Mouse (Mus musculus): ENCODE results near the gene Igsf23. TPM values are rescaled to one million over a fixed set of nuclear protein-coding genes. Genes with fewer than 3 reads are reported as not detected.

The Igsf23 gene
- polyA plus RNA-seq, 2 experiments, result 0.11 to 0.15 TPM

DNA sequence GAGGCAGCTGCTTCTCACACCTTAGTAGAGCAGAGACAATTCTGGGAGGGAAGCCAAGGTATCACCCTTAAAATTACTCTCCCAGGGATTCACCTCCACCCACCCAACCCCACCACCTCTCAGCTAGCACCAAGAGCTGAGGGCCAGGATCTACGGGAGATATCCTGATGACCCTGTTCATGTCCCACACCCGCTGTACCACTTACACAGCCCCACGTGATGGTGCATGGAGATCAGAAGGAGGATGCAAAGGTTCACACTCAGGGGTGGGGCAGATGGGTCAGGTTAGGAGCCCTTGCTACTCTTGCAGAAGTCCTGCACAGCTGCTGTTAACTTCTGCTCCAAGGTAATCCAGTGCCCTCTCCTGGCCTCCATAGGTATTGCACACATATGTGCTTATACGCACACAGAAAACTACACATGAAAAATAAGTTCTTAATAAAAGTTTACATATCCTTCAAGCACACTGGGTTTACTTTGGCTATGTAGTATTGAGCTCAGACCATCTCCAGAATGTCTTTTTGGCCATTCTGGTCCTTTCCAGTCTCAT is 19.1 kb upstream of the Igsf23 start:
- no peak for DNase-seq (ENCODE audit: low read depth in 3 of 3, low spot score in 3 of 3)
- H3K9me3 ChIP-seq (ENCODE audit: control insufficient read depth, low read length), result no peaks in the 10 kb centered on the region
- H3K4me2 ChIP-seq (ENCODE audit: low read depth), result no peak overlapping the region
- H3K4me3 ChIP-seq (ENCODE audit: insufficient read depth in 1 of 2, low read depth in 2 of 2, low read length in 2 of 2), result no peak overlapping the region
- no peak overlapping the region for H3K27ac ChIP-seq
- no peak for ATAC-seq (ENCODE audit: insufficient read depth)
- peak; percentile 30; the same call in 1 of the 2 replicates for TF ChIP-seq CTCF (IDR thresholded peaks at IDR 0.05; ENCODE audit: low read depth)
- no peak for TF ChIP-seq EP300 (IDR thresholded peaks at IDR 0.05; ENCODE audit: low read depth)
- 77% methylated on average over 4 of the region's 4 CpGs for WGBS (ENCODE audit: insufficient replicate concordance)
- no peak overlapping the region for H3K9ac ChIP-seq (replicated peaks)
- no peaks in the 10 kb centered on the region for H3K27me3 ChIP-seq (ENCODE audit: control insufficient read depth, insufficient read depth, low read length)
- no peaks in the 10 kb centered on the region for H3K36me3 ChIP-seq (replicated peaks; ENCODE audit: control insufficient read depth, insufficient read depth, low read depth)
- no peaks in the 10 kb centered on the region for H3K4me1 ChIP-seq (replicated peaks; ENCODE audit: control insufficient read depth in 2 of 2, insufficient read depth in 2 of 2, low read length in 1 of 2)

GRCm38 (mm10) chr7:19969106-19969505 is 18.6 kb upstream of the Igsf23 start:
- Histone ChIP-seq H3K4me2 (ENCODE audit: low read depth) (no peak overlapping the region), H3K4me3 (ENCODE audit: insufficient read depth in 1 of 2, low read depth in 2 of 2, low read length in 2 of 2) (no peak overlapping the region), H3K36me3 (replicated peaks; ENCODE audit: control insufficient read depth, insufficient read depth, low read depth) (no peaks in the 10 kb centered on the region), H3K9me3 (ENCODE audit: control insufficient read depth, low read length) (no peaks in the 10 kb centered on the region), H3K27ac (no peak overlapping the region), H3K27me3 (ENCODE audit: control insufficient read depth, insufficient read depth, low read length) (no peaks in the 10 kb centered on the region), H3K4me1 (replicated peaks; ENCODE audit: control insufficient read depth in 2 of 2, insufficient read depth in 2 of 2, low read length in 1 of 2) (no peaks in the 10 kb centered on the region), H3K9ac (replicated peaks) (no peak overlapping the region)
- ATAC-seq (ENCODE audit: insufficient read depth) (no peak), DNase-seq (ENCODE audit: low read depth in 3 of 3, low spot score in 3 of 3) (no peak)
- TF ChIP-seq CTCF (IDR thresholded peaks at IDR 0.05; ENCODE audit: low read depth) (no peak), EP300 (IDR thresholded peaks at IDR 0.05; ENCODE audit: low read depth) (no peak)
- WGBS (ENCODE audit: insufficient replicate concordance), result 50% methylated on average over 3 of the region's 3 CpGs

GRCm38 (mm10) chr7:19964985-19965579 is 14.5 kb upstream of the Igsf23 start, which contains the start of gene Ceacam20:
Gene Ceacam20, plus strand, starts transcription at chr7:19965412.
- DNase-seq (ENCODE audit: low read depth in 3 of 3, low spot score in 3 of 3), result no peak
- no peak for ATAC-seq (ENCODE audit: insufficient read depth)
- TF ChIP-seq CTCF (IDR thresholded peaks at IDR 0.05; ENCODE audit: low read depth) (no peak), EP300 (IDR thresholded peaks at IDR 0.05; ENCODE audit: low read depth) (no peak)
- Histone ChIP-seq H3K4me3 (ENCODE audit: insufficient read depth in 1 of 2, low read depth in 2 of 2, low read length in 2 of 2) (no peak within 1 kb of the TSS), H3K36me3 (replicated peaks; ENCODE audit: control insufficient read depth, insufficient read depth, low read depth) (no peaks in the 10 kb centered on the region), H3K27me3 (ENCODE audit: control insufficient read depth, insufficient read depth, low read length) (no peaks in the 10 kb centered on the region), H3K4me1 (replicated peaks; ENCODE audit: control insufficient read depth in 2 of 2, insufficient read depth in 2 of 2, low read length in 1 of 2) (no peaks in the 10 kb centered on the region), H3K27ac (no peak within 1 kb of the TSS), H3K9ac (replicated peaks) (no peak within 1 kb of the TSS), H3K9me3 (ENCODE audit: control insufficient read depth, low read length) (no peaks in the 10 kb centered on the region), H3K4me2 (ENCODE audit: low read depth) (no peak within 1 kb of the TSS)
- WGBS (ENCODE audit: insufficient replicate concordance), result 54% methylated on average over 7 of the region's 7 CpGs

GRCm38 (mm10) chr7:19962423-19962822 is 11.9 kb upstream of the Igsf23 start:
- Histone ChIP-seq H3K4me3 (ENCODE audit: insufficient read depth in 1 of 2, low read depth in 2 of 2, low read length in 2 of 2) (no peak overlapping the region), H3K4me2 (ENCODE audit: low read depth) (no peak overlapping the region), H3K4me1 (replicated peaks; ENCODE audit: control insufficient read depth in 2 of 2, insufficient read depth in 2 of 2, low read length in 1 of 2) (no peaks in the 10 kb centered on the region), H3K27me3 (ENCODE audit: control insufficient read depth, insufficient read depth, low read length) (no peaks in the 10 kb centered on the region), H3K9ac (replicated peaks) (no peak overlapping the region), H3K36me3 (replicated peaks; ENCODE audit: control insufficient read depth, insufficient read depth, low read depth) (no peaks in the 10 kb centered on the region), H3K27ac (no peak overlapping the region), H3K9me3 (ENCODE audit: control insufficient read depth, low read length) (no peaks in the 10 kb centered on the region)
- no peak for DNase-seq (ENCODE audit: low read depth in 3 of 3, low spot score in 3 of 3)
- 36% methylated on average over 1 of the region's 1 CpGs for WGBS (ENCODE audit: insufficient replicate concordance)
- ATAC-seq (ENCODE audit: insufficient read depth), result no peak
- TF ChIP-seq EP300 (IDR thresholded peaks at IDR 0.05; ENCODE audit: low read depth) (no peak), CTCF (IDR thresholded peaks at IDR 0.05; ENCODE audit: low read depth) (no peak)

DNA sequence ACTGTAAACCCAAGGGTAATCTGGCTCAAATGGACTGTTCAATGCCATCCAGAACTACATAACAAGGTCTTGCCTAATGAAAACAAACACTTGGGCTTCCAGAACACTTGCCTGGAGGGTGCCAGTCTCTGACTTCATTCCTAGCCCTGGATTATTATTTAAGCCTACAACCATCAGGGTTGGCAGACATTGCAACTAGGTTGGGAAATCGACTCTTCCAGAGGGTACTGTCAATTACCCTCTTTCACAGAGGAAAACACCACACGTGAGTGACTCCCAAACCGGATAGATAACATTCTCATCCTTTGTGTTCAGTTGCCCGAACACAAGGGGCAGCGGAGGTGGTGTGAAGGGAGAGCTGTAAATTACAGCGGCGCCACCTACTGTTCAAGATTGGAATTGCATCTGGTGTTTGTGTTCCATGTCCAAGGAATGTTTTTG is 5.8 kb upstream of the Igsf23 start:
- peaks cover 0 to 5% of the 10 kb centered on the region in 2 experiments; a peak in 1 of 4 replicates for H3K4me1 ChIP-seq (replicated peaks; ENCODE audit: control insufficient read depth in 2 of 2, insufficient read depth in 2 of 2, low read length in 1 of 2)
- no peak overlapping the region for H3K9ac ChIP-seq (replicated peaks)
- H3K27ac ChIP-seq, result no peak overlapping the region
- no peak overlapping the region for H3K4me2 ChIP-seq (ENCODE audit: low read depth)
- no peak overlapping the region for H3K4me3 ChIP-seq (ENCODE audit: insufficient read depth in 1 of 2, low read depth in 2 of 2, low read length in 2 of 2)
- no peaks in the 10 kb centered on the region for H3K9me3 ChIP-seq (ENCODE audit: control insufficient read depth, low read length)
- DNase-seq (ENCODE audit: low read depth in 3 of 3, low spot score in 3 of 3) (peak; percentile 35 to 46 (median 42)), ATAC-seq (ENCODE audit: insufficient read depth) (no peak)
- H3K36me3 ChIP-seq (replicated peaks; ENCODE audit: control insufficient read depth, insufficient read depth, low read depth), result no peaks in the 10 kb centered on the region
- H3K27me3 ChIP-seq (ENCODE audit: control insufficient read depth, insufficient read depth, low read length), result no peaks in the 10 kb centered on the region
- TF ChIP-seq EP300 (IDR thresholded peaks at IDR 0.05; ENCODE audit: low read depth), result no peak
- TF ChIP-seq CTCF (IDR thresholded peaks at IDR 0.05; ENCODE audit: low read depth), result peak; percentile 88
- WGBS (ENCODE audit: insufficient replicate concordance), result 1% methylated on average over 7 of the region's 7 CpGs

Measured in liver, embryonic 14.5 days (tissue).